Mouse (Mus musculus): ENCODE measurements around the gene Fsd1.
A peak's percentile ranks its signal among the peaks of the same experiment; 100 is the strongest.

DNA sequence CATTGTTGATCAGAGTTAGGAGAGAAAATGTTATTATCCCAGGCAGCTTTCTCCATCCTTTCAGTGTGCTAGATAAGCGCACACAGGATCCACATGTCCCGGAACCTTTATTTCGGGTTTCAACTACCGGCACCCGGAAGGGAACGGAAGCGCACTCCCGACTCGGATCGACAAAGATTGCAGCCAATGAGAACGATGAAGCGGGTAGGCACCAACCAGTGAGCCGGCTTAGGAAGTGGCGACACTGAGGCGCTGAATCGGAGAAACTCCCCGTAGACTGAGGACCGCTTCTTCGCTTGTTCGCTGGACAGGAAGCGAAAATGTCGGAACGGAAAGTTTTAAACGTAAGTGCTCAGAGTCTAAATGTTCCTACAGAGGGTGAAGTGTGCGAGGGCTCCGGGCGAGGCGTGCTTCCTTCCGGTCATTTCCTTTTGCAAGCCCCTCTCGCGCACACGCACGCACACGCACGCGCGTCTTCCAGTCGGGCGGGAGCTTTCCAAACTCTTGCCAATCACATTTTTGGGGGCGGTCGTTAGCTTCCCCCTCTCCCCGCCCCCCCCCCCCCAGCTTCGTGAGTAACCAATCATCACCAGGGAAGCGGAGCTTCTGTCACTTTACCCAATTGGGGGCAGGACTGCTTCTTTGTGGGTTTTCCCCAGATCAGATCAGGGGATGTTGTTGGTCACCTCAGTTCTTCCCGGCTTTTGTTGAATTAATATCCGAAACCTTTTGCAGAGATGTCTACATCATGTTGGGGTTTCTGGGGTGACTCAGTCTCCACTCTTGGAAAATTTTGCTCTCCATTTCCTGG is 27.2 kb upstream of the Fsd1 start, which contains the start of gene Yju2:
- peak; percentile 70 for TF ChIP-seq POLR2A (IDR thresholded peaks at IDR 0.05; ENCODE audit: low read depth, low read length)
- peak; percentile 83; the same call in 1 of the 2 replicates for TF ChIP-seq MYC (IDR thresholded peaks at IDR 0.05; ENCODE audit: low read depth, low read length)
- TF ChIP-seq CTCF (conservative IDR thresholded peaks at IDR 0.05 in 1 of 2, IDR thresholded peaks at IDR 0.05 in 1 of 2; ENCODE audit: low read depth in 2 of 2, low read length in 2 of 2): no peak

Measured in CH12.LX (cell line).